Mouse (Mus musculus): ENCODE data around the gene Pex19. TPM values are rescaled to one million over a fixed set of nuclear protein-coding genes. Genes with fewer than 3 reads are reported as not detected.

Pex19 gene
- polyA plus RNA-seq, 1 experiment from 2014 or later = 155 TPM

Other genes starting within 250 kb of the Pex19 start
- not detected in 2 replicates for gene Gm10521, start 231.1 kb upstream of the Pex19 start, polyA plus RNA-seq (2015; fragmentation: Nextera tagmentation; extraction: Ambion mirVana)
- not detected in 2 replicates for gene Slamf6, start 209.2 kb upstream of the Pex19 start, polyA plus RNA-seq (2015; fragmentation: Nextera tagmentation; extraction: Ambion mirVana)
- gene Vangl2, start 98.3 kb upstream of the Pex19 start, polyA plus RNA-seq (2015; fragmentation: Nextera tagmentation; extraction: Ambion mirVana) = 40.5 and 42.7 TPM in 2 replicates
- gene Nhlh1, start 69.2 kb upstream of the Pex19 start, polyA plus RNA-seq (2015; fragmentation: Nextera tagmentation; extraction: Ambion mirVana) = 2.0 TPM in 2 replicates
- gene Copa, start 44.2 kb upstream of the Pex19 start, polyA plus RNA-seq (2015; fragmentation: Nextera tagmentation; extraction: Ambion mirVana) = 235 and 242 TPM in 2 replicates
- gene Ncstn, start 44.0 kb upstream of the Pex19 start, polyA plus RNA-seq (2015; fragmentation: Nextera tagmentation; extraction: Ambion mirVana) = 108 and 112 TPM in 2 replicates
- gene Dcaf8, start 21.3 kb downstream of the Pex19 start, polyA plus RNA-seq (2015; fragmentation: Nextera tagmentation; extraction: Ambion mirVana) = 106 and 107 TPM in 2 replicates
- 472 and 511 TPM in 2 replicates for gene Pea15a, start 80.0 kb downstream of the Pex19 start, polyA plus RNA-seq (2015; fragmentation: Nextera tagmentation; extraction: Ambion mirVana)
- gene Casq1, start 93.1 kb downstream of the Pex19 start, polyA plus RNA-seq (2015; fragmentation: Nextera tagmentation; extraction: Ambion mirVana) = 4.7 and 7.2 TPM in 2 replicates
- 0.11 TPM in 1 of 2 replicates, not detected in the other for gene Atp1a4, start 131.7 kb downstream of the Pex19 start, polyA plus RNA-seq (2015; fragmentation: Nextera tagmentation; extraction: Ambion mirVana)
- 136 and 152 TPM in 2 replicates for gene Igsf8, start 134.9 kb downstream of the Pex19 start, polyA plus RNA-seq (2015; fragmentation: Nextera tagmentation; extraction: Ambion mirVana)
- gene Atp1a2, start 171.3 kb downstream of the Pex19 start, polyA plus RNA-seq (2015; fragmentation: Nextera tagmentation; extraction: Ambion mirVana) = 42.4 and 47.1 TPM in 2 replicates
- 2.6 and 4.2 TPM in 2 replicates for gene Kcnj9, start 202.6 kb downstream of the Pex19 start, polyA plus RNA-seq (2015; fragmentation: Nextera tagmentation; extraction: Ambion mirVana)
- 2.1 and 2.2 TPM in 2 replicates for gene Kcnj10, start 214.5 kb downstream of the Pex19 start, polyA plus RNA-seq (2015; fragmentation: Nextera tagmentation; extraction: Ambion mirVana)
- gene Pigm, start 249.8 kb downstream of the Pex19 start, polyA plus RNA-seq (2015; fragmentation: Nextera tagmentation; extraction: Ambion mirVana) = 4.5 and 4.7 TPM in 2 replicates

Data from forebrain, embryonic 16.5 days (tissue).